Mouse (Mus musculus) lung, embryonic 16.5 days (tissue): ENCODE measurements around the gene Sh3bp5. TPM values are rescaled to one million over a fixed set of nuclear protein-coding genes. Genes with fewer than 3 reads are reported as not detected.

ENCODE experiments used
- ATAC-seq: fragments of 200-750 bp; cut with Nextera tagmentation; 2 replicates; pipeline ENCODE4 v1.8.0; 2017; ENCODE audit warnings: low read depth, mild to moderate bottlenecking, moderate library complexity
- H3K27ac ChIP-seq: fragments of 300-500 bp; sonication (generic); 2 replicates; pipeline ENCODE4 v1.5.1; 2014; ENCODE audit warnings: mild to moderate bottlenecking, control low read depth, low read length
- H3K27me3 ChIP-seq: fragments of 300-500 bp; sonication (generic); 2 replicates; pipeline ENCODE4 v1.6.1; 2014; ENCODE audit warnings: low read depth, low read length, mixed read lengths; ENCODE audit not compliant: control insufficient read depth, insufficient read depth
- H3K36me3 ChIP-seq: fragments of 300-500 bp; sonication (generic); 2 replicates; pipeline ENCODE4 v1.6.1; 2014; ENCODE audit warnings: low read length; ENCODE audit not compliant: control insufficient read depth, insufficient read depth
- H3K4me1 ChIP-seq: fragments of 300-500 bp; sonication (generic); replicated peaks from 2 replicates; pipeline ENCODE4 v1.6.1; 2014; ENCODE audit warnings: low read length, mixed read lengths; ENCODE audit not compliant: control insufficient read depth, insufficient read depth
- H3K4me2 ChIP-seq: fragments of 300-500 bp; sonication (generic); 2 replicates; pipeline ENCODE4 v1.6.1; 2014; ENCODE audit warnings: low read depth, low read length, control low read depth
- H3K4me3 ChIP-seq: fragments of 300-500 bp; sonication (generic); 2 replicates; pipeline ENCODE4 v1.5.1; 2014; ENCODE audit warnings: mild to moderate bottlenecking, low read length, control low read depth
- H3K9ac ChIP-seq: fragments of 300-500 bp; sonication (generic); 2 replicates; pipeline ENCODE4 v1.6.1; 2014; ENCODE audit warnings: low read length, control low read depth
- H3K9me3 ChIP-seq: fragments of 300-500 bp; sonication (generic); 2 replicates; pipeline ENCODE4 v1.6.1; 2016; ENCODE audit warnings: low read length; ENCODE audit not compliant: control insufficient read depth
- WGBS: fragments of 180-500 bp; shearing (Covaris S2); extraction: QIAGEN DNeasy Blood & Tissue Kit; methylation state at CpG from one replicate; pipeline ENCODE4 v1.1.7; 2014; 5-methylcytosine and 5-hydroxymethylcytosine counted together
- polyA plus RNA-seq: library from polyadenylated mRNA; unstranded; fragments of >200 nt; fragmentation: Nextera tagmentation; extraction: Ambion mirVana; gene quantifications from 2 replicates; pipeline ENCODE4 v1.2.1, GENCODE M21; 2015

Sh3bp5 gene
- polyA plus RNA-seq, 1 experiment from 2014 or later, result 27.3 TPM

DNA sequence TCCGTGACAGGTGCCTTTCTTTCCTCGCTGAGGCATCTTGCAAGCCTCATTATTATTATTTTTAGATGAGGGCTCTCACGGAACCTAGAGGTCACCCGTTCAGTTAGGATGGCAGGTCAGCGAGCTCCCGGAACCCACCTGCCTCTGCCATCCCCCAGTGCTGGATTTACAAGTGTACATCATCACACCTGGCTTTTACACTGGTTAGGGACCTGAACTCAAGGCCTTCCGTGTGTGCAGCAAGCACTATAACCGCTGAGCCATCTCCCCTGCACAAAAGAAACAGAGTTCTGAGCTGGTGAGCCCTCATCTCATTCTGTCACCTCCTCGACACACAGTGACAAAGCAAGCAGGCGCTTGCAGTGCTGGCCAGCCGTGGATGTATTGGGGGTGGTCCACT is 114.7 kb downstream of the Sh3bp5 start:
- Histone ChIP-seq H3K4me1 (peaks cover 6% of the 10 kb centered on the region; the same call in 1 of the 2 replicates), H3K9ac (no peak overlapping the region), H3K27me3 (no peaks in the 10 kb centered on the region), H3K4me2 (no peak overlapping the region), H3K9me3 (no peaks in the 10 kb centered on the region), H3K27ac (no peak overlapping the region), H3K36me3 (no peaks in the 10 kb centered on the region), H3K4me3 (no peak overlapping the region)
- no peak for ATAC-seq
- 80% methylated on average over 11 of the region's 11 CpGs for WGBS

DNA sequence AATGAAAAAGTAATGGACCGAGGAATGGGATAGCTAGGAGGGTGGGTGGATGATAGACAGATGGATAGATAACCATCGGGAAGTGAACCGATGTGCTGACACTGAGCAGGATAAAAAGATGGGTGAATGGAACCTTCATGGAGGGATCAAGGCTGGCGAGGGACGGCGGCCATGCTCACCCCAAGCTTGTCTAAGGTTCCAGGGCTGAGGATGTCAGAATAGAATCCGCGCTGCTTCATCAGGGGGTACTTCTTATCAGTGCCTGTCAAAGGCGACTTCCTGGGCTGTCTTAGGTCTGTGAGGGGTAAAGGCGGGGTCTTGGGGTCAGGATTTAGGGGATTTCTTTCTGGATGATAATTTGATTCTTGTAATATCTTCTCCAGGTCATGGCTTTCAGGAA is 116.3 kb downstream of the Sh3bp5 start:
- H3K9me3 ChIP-seq, result no peaks in the 10 kb centered on the region
- ATAC-seq, result no peak
- no peaks in the 10 kb centered on the region for H3K27me3 ChIP-seq
- H3K36me3 ChIP-seq, result no peaks in the 10 kb centered on the region
- H3K4me2 ChIP-seq, result no peak overlapping the region
- 75% methylated on average over 10 of the region's 10 CpGs for WGBS
- H3K4me1 ChIP-seq, result peaks cover 6% of the 10 kb centered on the region; the same call in 1 of the 2 replicates
- no peak overlapping the region for H3K4me3 ChIP-seq
- H3K27ac ChIP-seq, result no peak overlapping the region
- H3K9ac ChIP-seq, result no peak overlapping the region

DNA sequence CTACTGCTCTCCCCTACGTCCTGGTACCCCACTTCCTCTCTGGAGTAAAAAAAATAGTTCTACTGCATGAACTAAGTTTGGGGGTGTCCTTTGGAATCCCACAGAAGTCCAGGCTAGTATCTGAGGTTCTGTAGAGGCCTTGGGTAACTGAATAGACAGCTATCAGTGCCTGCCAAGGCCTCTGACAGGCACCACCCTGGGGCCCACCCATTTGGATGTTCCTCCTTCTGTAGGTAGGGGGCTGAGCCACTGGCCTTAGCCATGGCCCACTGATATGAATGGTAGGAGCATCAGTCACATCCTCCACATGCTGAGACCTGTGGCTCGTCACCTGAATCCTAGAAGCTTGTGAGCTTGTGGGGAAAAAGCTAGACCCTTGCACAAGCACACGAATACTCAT is 118.1 kb downstream of the Sh3bp5 start:
- no peak overlapping the region for H3K4me2 ChIP-seq
- no peaks in the 10 kb centered on the region for H3K36me3 ChIP-seq
- H3K27me3 ChIP-seq, result no peaks in the 10 kb centered on the region
- no peaks in the 10 kb centered on the region for H3K4me1 ChIP-seq
- no peak overlapping the region for H3K27ac ChIP-seq
- H3K4me3 ChIP-seq, result no peak overlapping the region
- H3K9ac ChIP-seq, result no peak overlapping the region
- WGBS, result 60% methylated on average over 3 of the region's 3 CpGs
- no peak for ATAC-seq
- no peaks in the 10 kb centered on the region for H3K9me3 ChIP-seq

DNA sequence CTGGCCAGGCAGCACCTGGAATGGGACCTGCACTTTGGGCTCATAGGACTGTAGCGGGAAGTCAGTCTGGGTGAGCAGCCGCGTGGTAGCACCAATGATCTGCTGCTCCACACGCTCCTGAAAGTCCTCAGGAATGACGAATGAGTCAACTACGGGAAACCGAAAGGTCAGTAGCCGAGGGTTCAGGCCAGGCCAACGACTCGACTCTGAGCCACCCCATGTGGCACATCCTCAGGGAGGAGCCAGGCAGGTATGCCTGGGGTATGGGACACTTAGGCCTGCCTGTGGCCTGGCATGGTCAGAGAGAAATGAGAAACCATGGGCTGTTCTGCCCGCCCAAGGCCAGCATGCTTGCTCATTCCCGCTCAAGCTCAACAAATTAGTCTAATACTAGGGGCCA is 119.3 kb downstream of the Sh3bp5 start:
- WGBS, result 55% methylated on average over 12 of the region's 12 CpGs
- no peak for ATAC-seq
- Histone ChIP-seq H3K4me1 (no peaks in the 10 kb centered on the region), H3K4me2 (no peak overlapping the region), H3K36me3 (no peaks in the 10 kb centered on the region), H3K27me3 (no peaks in the 10 kb centered on the region), H3K27ac (no peak overlapping the region), H3K4me3 (no peak overlapping the region), H3K9ac (no peak overlapping the region), H3K9me3 (no peaks in the 10 kb centered on the region)

DNA sequence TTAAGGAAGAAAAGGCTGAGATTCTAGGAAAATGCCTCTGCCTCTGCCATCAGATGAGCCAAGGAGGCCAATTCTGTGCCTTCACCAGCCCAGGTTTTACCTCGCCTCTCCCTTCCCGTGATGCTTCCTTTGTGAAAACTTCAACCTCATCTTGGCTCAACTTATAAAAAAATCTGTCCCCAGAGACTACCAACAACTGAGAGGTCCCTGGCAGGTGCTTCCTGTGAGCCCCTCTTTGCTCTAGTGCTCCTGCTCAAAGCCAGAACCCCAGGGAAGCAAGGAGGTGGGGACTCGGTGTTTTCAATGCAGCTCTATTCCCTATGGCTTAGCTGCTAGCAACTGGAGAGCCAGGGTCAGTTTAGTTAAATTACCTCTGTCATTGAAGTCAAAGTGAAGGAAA is 122.7 kb downstream of the Sh3bp5 start:
- H3K36me3 ChIP-seq, result no peaks in the 10 kb centered on the region
- no peak overlapping the region for H3K9ac ChIP-seq
- 52% methylated on average over 3 of the region's 3 CpGs for WGBS
- no peak overlapping the region for H3K27ac ChIP-seq
- no peak overlapping the region for H3K4me2 ChIP-seq
- H3K4me1 ChIP-seq, result no peaks in the 10 kb centered on the region
- H3K27me3 ChIP-seq, result no peaks in the 10 kb centered on the region
- H3K4me3 ChIP-seq, result no peak overlapping the region
- no peak for ATAC-seq
- H3K9me3 ChIP-seq, result no peaks in the 10 kb centered on the region

Other genes with a start within 250 kb of the Sh3bp5 start
- 93.6 and 113 TPM in 2 replicates for gene Tnnc1, start 227.8 kb downstream of the Sh3bp5 start, polyA plus RNA-seq
- 377 and 397 TPM in 2 replicates for gene Nisch, start 219.1 kb downstream of the Sh3bp5 start, polyA plus RNA-seq
- 2.3 and 2.7 TPM in 2 replicates for gene Sema3g, start 218.2 kb downstream of the Sh3bp5 start, polyA plus RNA-seq
- 13.5 TPM in 2 replicates for gene Phf7, start 184.8 kb downstream of the Sh3bp5 start, polyA plus RNA-seq
- gene Bap1, start 184.6 kb downstream of the Sh3bp5 start, polyA plus RNA-seq, result 79.8 and 82.2 TPM in 2 replicates
- 2.5 and 2.7 TPM in 2 replicates for gene Dnah1, start 112.2 kb downstream of the Sh3bp5 start, polyA plus RNA-seq
- gene Capn7, start 99.4 kb downstream of the Sh3bp5 start, polyA plus RNA-seq, result 32.8 and 34.9 TPM in 2 replicates
- gene Eaf1, start 58.3 kb upstream of the Sh3bp5 start, polyA plus RNA-seq, result 21.0 and 21.3 TPM in 2 replicates
- gene Mettl6, start 59.0 kb upstream of the Sh3bp5 start, polyA plus RNA-seq, result 50.3 and 54.3 TPM in 2 replicates
- 1.2 and 1.6 TPM in 2 replicates for gene Colq, start 155.3 kb upstream of the Sh3bp5 start, polyA plus RNA-seq
- gene Gm49387, start 204.8 kb upstream of the Sh3bp5 start, polyA plus RNA-seq, result 0.45 and 1.6 TPM in 2 replicates
- gene Btd, start 204.9 kb upstream of the Sh3bp5 start, polyA plus RNA-seq, result 27.8 and 28.6 TPM in 2 replicates
- 11.4 and 12.7 TPM in 2 replicates for gene Hacl1, start 205.2 kb upstream of the Sh3bp5 start, polyA plus RNA-seq